Comparison of ENCODE assay signal across 13 mouse cellular contexts in genomic region chr5:43361026-43361425, GRCm38 (mm10).
DNase-seq lines count a peak whose midpoint lies in the region; ATAC-seq lines count a peak whose summit lies in the region.
"Had no signal": no experiment of that assay in that cellular context is flagged by ENCODE, and none has a peak within 500 bp of the region (broad histone marks: within the 10 kb centered on the region; RNA-seq: fewer than 3 reads in every experiment).

No protein-coding gene starts in this region.

- DNase-seq in heart, adult 11 months, result peak; percentile 52
- DNase-seq in midbrain, embryonic 11.5 days (ENCODE audit: low spot score, missing footprints), result peak; percentile 62
- DNase-seq in midbrain, embryonic 10.5 days (ENCODE audit: low spot score), result no peak
- peak; percentile 54 for DNase-seq in Muller cell, postnatal 12 days (ENCODE audit: inconsistent ontology term)
- DNase-seq: adrenal gland, adult 8-10 months; cerebellum, adult 11-12 months had no signal

- no peak overlapping the region for H3K9ac ChIP-seq in heart, embryonic 12.5 days
- H3K9ac ChIP-seq in midbrain, embryonic 11.5 days (ENCODE audit: low read length), result no peak overlapping the region
- no peak overlapping the region for H3K9ac ChIP-seq in forebrain, embryonic 16.5 days (replicated peaks; ENCODE audit: low read depth, low read length)

- no peaks in the 10 kb centered on the region for H3K9me3 ChIP-seq in heart, embryonic 12.5 days (replicated peaks)
- no peaks in the 10 kb centered on the region for H3K9me3 ChIP-seq in midbrain, embryonic 11.5 days (ENCODE audit: control insufficient read depth, low read length)
- no peaks in the 10 kb centered on the region for H3K9me3 ChIP-seq in midbrain, embryonic 10.5 days (replicated peaks)
- H3K9me3 ChIP-seq in forebrain, embryonic 16.5 days (ENCODE audit: control insufficient read depth, low read length), result no peaks in the 10 kb centered on the region
- H3K9me3 ChIP-seq: G1E had no signal

- no peak overlapping the region for H3K4me2 ChIP-seq in heart, embryonic 12.5 days
- H3K4me2 ChIP-seq in midbrain, embryonic 11.5 days, result no peak overlapping the region
- H3K4me2 ChIP-seq in forebrain, embryonic 16.5 days (ENCODE audit: low read length), result no peak overlapping the region

- H3K4me3 ChIP-seq in heart, embryonic 12.5 days, result no peak overlapping the region
- no peak overlapping the region for H3K4me3 ChIP-seq in midbrain, embryonic 11.5 days (ENCODE audit: low read depth, low read length)
- H3K4me3 ChIP-seq in midbrain, embryonic 10.5 days, result no peak overlapping the region
- no peak overlapping the region for H3K4me3 ChIP-seq in forebrain, embryonic 16.5 days (replicated peaks; ENCODE audit: low read length)

- no peaks in the 10 kb centered on the region for H3K36me3 ChIP-seq in heart, embryonic 12.5 days
- no peaks in the 10 kb centered on the region for H3K36me3 ChIP-seq in midbrain, embryonic 11.5 days (ENCODE audit: control insufficient read depth, insufficient read depth, low read length)
- H3K36me3 ChIP-seq in midbrain, embryonic 10.5 days, result no peaks in the 10 kb centered on the region
- no peaks in the 10 kb centered on the region for H3K36me3 ChIP-seq in forebrain, embryonic 16.5 days (ENCODE audit: control insufficient read depth, insufficient read depth)
- H3K36me3 ChIP-seq: G1E had no signal

- H3K27ac ChIP-seq in heart, embryonic 12.5 days (ENCODE audit: poor library complexity, severe bottlenecking), result no peak overlapping the region
- H3K27ac ChIP-seq in midbrain, embryonic 11.5 days (ENCODE audit: low read depth, low read length), result no peak overlapping the region
- no peak overlapping the region for H3K27ac ChIP-seq in midbrain, embryonic 10.5 days (replicated peaks)
- H3K27ac ChIP-seq in forebrain, embryonic 16.5 days (ENCODE audit: low read length), result no peak overlapping the region

- H3K4me1 ChIP-seq in heart, embryonic 12.5 days (replicated peaks), result peaks cover 14% of the 10 kb centered on the region
- H3K4me1 ChIP-seq in midbrain, embryonic 11.5 days (ENCODE audit: control insufficient read depth, insufficient read depth, low read length), result no peaks in the 10 kb centered on the region
- H3K4me1 ChIP-seq in midbrain, embryonic 10.5 days, result peaks cover under 1% of the 10 kb centered on the region; the same call in 1 of the 2 replicates
- H3K4me1 ChIP-seq in forebrain, embryonic 16.5 days (replicated peaks; ENCODE audit: control insufficient read depth, insufficient read depth, low read length), result no peaks in the 10 kb centered on the region

- ATAC-seq in heart, embryonic 12.5 days (ENCODE audit: insufficient number of reproducible peaks, low FRiP score), result no peak
- no peak for ATAC-seq in midbrain, embryonic 11.5 days (ENCODE audit: low FRiP score)
- no peak for ATAC-seq in forebrain, embryonic 16.5 days
- ATAC-seq: activated CD4-positive, CD25-positive, alpha-beta regulatory T cell, adult 4 months; CD4-positive, CD25-positive, alpha-beta regulatory T cell, adult 4 months; Patski had no signal

- no peaks in the 10 kb centered on the region for H3K27me3 ChIP-seq in heart, embryonic 12.5 days (replicated peaks)
- H3K27me3 ChIP-seq in midbrain, embryonic 11.5 days (ENCODE audit: control insufficient read depth, insufficient read depth, low read length), result no peaks in the 10 kb centered on the region
- H3K27me3 ChIP-seq in midbrain, embryonic 10.5 days (ENCODE audit: low read depth, poor library complexity, severe bottlenecking), result no peaks in the 10 kb centered on the region
- H3K27me3 ChIP-seq in forebrain, embryonic 16.5 days (replicated peaks; ENCODE audit: control insufficient read depth, insufficient read depth, low read length), result no peaks in the 10 kb centered on the region
- H3K27me3 ChIP-seq: CH12.LX, Patski had no signal

- 90% methylated on average over 1 of the region's 1 CpGs for WGBS in heart, embryonic 12.5 days
- WGBS in midbrain, embryonic 11.5 days, result 100% methylated on average over 1 of the region's 1 CpGs
- WGBS in midbrain, embryonic 10.5 days, result 90% methylated on average over 1 of the region's 1 CpGs
- 94% methylated on average over 1 of the region's 1 CpGs for WGBS in forebrain, embryonic 16.5 days
